In the genomic region with DNA sequence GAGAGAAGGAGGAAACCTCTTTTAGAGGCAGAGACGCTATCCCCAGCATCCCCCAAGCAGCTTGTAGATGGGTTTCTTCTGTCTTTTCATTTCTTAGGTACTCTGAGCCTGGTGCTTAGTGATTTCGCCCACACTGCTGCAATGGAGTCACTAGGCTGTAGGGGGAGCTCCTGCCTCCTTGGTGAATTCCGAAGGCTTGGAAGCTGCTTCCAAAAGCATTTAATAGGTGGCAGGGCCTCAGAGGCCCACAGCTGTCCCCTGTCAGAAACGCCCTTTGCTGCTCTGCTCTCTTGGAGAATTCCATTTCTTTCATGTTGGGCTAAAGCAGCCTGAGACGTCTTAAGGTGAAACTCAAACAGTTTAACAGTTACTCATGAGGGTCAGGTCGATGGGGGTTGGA, we compare ENCODE assay signal across 8 mouse cellular contexts.
DNase-seq lines count a peak whose midpoint lies in the region; ATAC-seq lines count a peak whose summit lies in the region.

No protein-coding gene starts in this region.

- WGBS in limb, embryonic 15.5 days, result 11% methylated on average over 6 of the region's 6 CpGs

- no peak overlapping the region for H3K27ac ChIP-seq in limb, embryonic 15.5 days

- 0 out of 2 replicates have a peak, but pooled peaks cover 9% of the 10 kb centered on the region for H3K27me3 ChIP-seq in limb, embryonic 15.5 days

- H3K9me3 ChIP-seq in limb, embryonic 15.5 days, result no peaks in the 10 kb centered on the region

- H3K4me1 ChIP-seq in limb, embryonic 15.5 days, result 0 out of 2 replicates have a peak, but pooled peaks cover 7% of the 10 kb centered on the region

- no peaks in the 10 kb centered on the region for H3K36me3 ChIP-seq in limb, embryonic 15.5 days

- no peak overlapping the region for H3K9ac ChIP-seq in limb, embryonic 15.5 days

- H3K4me3 ChIP-seq in limb, embryonic 15.5 days, result no peak overlapping the region

- DNase-seq in 3134 (ENCODE audit: extremely low read depth, insufficient read length, low spot score), result peak; percentile 24
- DNase-seq in adrenal gland, adult (ENCODE audit: inconsistent age in 2 of 2, low spot score in 1 of 2), result peak; percentile 60 to 88
- peak; percentile 56 for DNase-seq in embryo, embryonic 11.5 days (ENCODE audit: low read depth, low spot score)
- DNase-seq in heart, adult 8-10 months (ENCODE audit: low spot score), result peak; percentile 25
- DNase-seq in kidney, postnatal 10 days, result peak; percentile 86
- peak; percentile 53 to 58 for DNase-seq in urinary bladder, postnatal 36 days (ENCODE audit: low spot score in 2 of 2)

- no peak for ATAC-seq in limb, embryonic 15.5 days (ENCODE audit: insufficient number of reproducible peaks, low FRiP score, low TSS enrichment, low read depth)
- ATAC-seq in neutrophil, adult 5-6 weeks (ENCODE audit: extremely low read depth, insufficient number of reproducible peaks, low FRiP score, poor library complexity, severe bottlenecking), result 0 out of 2 replicates have a peak, but pooled peaks have one; percentile 21

- H3K4me2 ChIP-seq in limb, embryonic 15.5 days, result peak overlapping the region; percentile 29; the same call in 1 of the 2 replicates

Comparison
In these comparisons a context has a peak if more than half of its experiments do, and no peak if none do; other contexts are left out.
1. DNase-seq: peak in every context shown above with its lines; median percentile 86 in kidney, postnatal 10 days; 74 in adrenal gland, adult; 56 in embryo, embryonic 11.5 days; 56 in urinary bladder, postnatal 36 days; 25 in heart, adult 8-10 months; 24 in 3134.